Mouse (Mus musculus) limb, embryonic 12.5 days (tissue): ENCODE data around the gene Defb43. TPM values are rescaled to one million over a fixed set of nuclear protein-coding genes. Genes with fewer than 3 reads are reported as not detected.

Experiments used
- ATAC-seq: fragments of 200-750 bp; cut with Nextera tagmentation; 2 replicates; pipeline ENCODE4 v1.8.0; 2017; ENCODE audit warnings: low read depth, moderate TSS enrichment; ENCODE audit not compliant: insufficient number of reproducible peaks, insufficient read depth, low FRiP score, low TSS enrichment
- H3K27ac ChIP-seq: fragments of 300-500 bp; sonication (generic); 2 replicates; pipeline ENCODE4 v1.5.1; 2016; ENCODE audit warnings: mild to moderate bottlenecking, moderate library complexity
- H3K27me3 ChIP-seq: fragments of 300-500 bp; sonication (generic); 2 replicates; pipeline ENCODE4 v1.6.1; 2016; ENCODE audit warnings: mild to moderate bottlenecking, moderate library complexity
- H3K36me3 ChIP-seq: fragments of 300-500 bp; sonication (generic); 2 replicates; pipeline ENCODE4 v1.6.1; 2016; ENCODE audit warnings: mild to moderate bottlenecking, moderate library complexity
- H3K4me1 ChIP-seq: fragments of 300-500 bp; sonication (generic); replicated peaks from 2 replicates; pipeline ENCODE4 v1.6.1; 2016
- H3K4me2 ChIP-seq: fragments of 300-500 bp; sonication (generic); 2 replicates; pipeline ENCODE4 v1.6.1; 2016; ENCODE audit warnings: mild to moderate bottlenecking, moderate library complexity
- H3K4me3 ChIP-seq: fragments of 300-500 bp; sonication (generic); replicated peaks from 2 replicates; pipeline ENCODE4 v1.5.1; 2016; ENCODE audit warnings: mild to moderate bottlenecking
- H3K9ac ChIP-seq: fragments of 300-500 bp; sonication (generic); replicated peaks from 2 replicates; pipeline ENCODE4 v1.6.1; 2016; ENCODE audit warnings: mild to moderate bottlenecking, moderate library complexity
- H3K9me3 ChIP-seq: fragments of 300-500 bp; sonication (generic); 2 replicates; pipeline ENCODE4 v1.6.1; 2016; ENCODE audit warnings: mild to moderate bottlenecking, moderate library complexity
- WGBS: fragments of 180-500 bp; shearing (Covaris S2); methylation state at CpG from one replicate; pipeline ENCODE4 v1.1.7; 2016; 5-methylcytosine and 5-hydroxymethylcytosine counted together
- polyA plus RNA-seq: library from polyadenylated mRNA; unstranded; fragments of >200 nt; fragmentation: Nextera tagmentation; extraction: Ambion mirVana; gene quantifications from 2 replicates; pipeline ENCODE4 v1.2.1, GENCODE M21; 2016

The Defb43 gene
- polyA plus RNA-seq, 1 experiment from 2014 or later, result not detected

- Histone ChIP-seq H3K27me3 (no peaks in the 10 kb centered on the region), H3K4me1 (no peaks in the 10 kb centered on the region), H3K36me3 (no peaks in the 10 kb centered on the region), H3K9ac (no peak overlapping the region), H3K9me3 (no peaks in the 10 kb centered on the region), H3K27ac (no peak overlapping the region), H3K4me3 (no peak overlapping the region), H3K4me2 (no peak overlapping the region)
- WGBS, result 58% methylated on average over 2 of the region's 2 CpGs
- ATAC-seq, result no peak
Measured at GRCm38 (mm10) chr14:63002588-63002987, 9.0 kb upstream of the Defb43 start.

DNA sequence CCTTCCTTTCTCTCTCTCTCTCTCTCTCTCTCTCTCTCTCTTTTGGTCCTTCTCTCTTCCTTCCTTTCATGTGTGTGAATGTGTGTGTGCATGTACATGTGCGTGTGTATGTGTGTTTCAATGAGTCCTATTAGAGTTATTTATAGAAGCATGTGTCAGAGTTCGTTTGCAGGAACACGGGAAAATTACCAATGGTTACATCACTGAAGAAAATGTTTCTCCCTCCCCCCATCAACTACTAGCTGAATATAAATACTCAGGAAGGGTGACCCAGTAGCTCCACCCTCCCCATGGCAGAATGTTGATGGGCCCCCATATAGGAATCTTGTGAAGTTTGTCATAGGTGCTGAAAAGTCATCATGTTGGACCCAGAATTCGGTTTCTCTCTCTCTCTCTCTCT lies 1.5 kb downstream of the Defb43 start:
- no peak overlapping the region for H3K27ac ChIP-seq
- no peak overlapping the region for H3K4me2 ChIP-seq
- 88% methylated on average over 4 of the region's 4 CpGs for WGBS
- H3K36me3 ChIP-seq, result no peaks in the 10 kb centered on the region
- no peak overlapping the region for H3K9ac ChIP-seq
- no peaks in the 10 kb centered on the region for H3K27me3 ChIP-seq
- H3K9me3 ChIP-seq, result no peaks in the 10 kb centered on the region
- ATAC-seq, result no peak
- H3K4me1 ChIP-seq, result no peaks in the 10 kb centered on the region
- no peak overlapping the region for H3K4me3 ChIP-seq

DNA sequence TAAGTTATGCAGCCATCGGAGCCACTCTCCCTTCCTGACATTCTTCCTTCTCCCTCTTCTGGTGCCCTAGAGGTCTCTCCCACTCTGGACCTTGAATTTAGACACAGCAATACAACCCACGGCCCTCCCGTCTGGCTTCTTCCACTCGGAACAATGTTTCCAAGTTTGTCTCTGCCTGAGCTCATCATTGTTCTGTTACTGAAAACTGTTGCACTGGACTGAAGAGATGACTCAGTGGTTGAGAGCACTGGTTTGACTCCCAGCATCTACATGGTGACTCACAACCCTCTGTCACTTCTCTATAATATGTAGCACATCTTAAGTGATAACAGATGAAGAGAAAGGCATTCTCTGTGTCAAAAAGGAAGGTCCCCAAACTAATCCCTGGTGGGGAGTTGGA lies 3.1 kb downstream of the Defb43 start:
- 87% methylated on average over 4 of the region's 4 CpGs for WGBS
- H3K4me3 ChIP-seq, result no peak overlapping the region

DNA sequence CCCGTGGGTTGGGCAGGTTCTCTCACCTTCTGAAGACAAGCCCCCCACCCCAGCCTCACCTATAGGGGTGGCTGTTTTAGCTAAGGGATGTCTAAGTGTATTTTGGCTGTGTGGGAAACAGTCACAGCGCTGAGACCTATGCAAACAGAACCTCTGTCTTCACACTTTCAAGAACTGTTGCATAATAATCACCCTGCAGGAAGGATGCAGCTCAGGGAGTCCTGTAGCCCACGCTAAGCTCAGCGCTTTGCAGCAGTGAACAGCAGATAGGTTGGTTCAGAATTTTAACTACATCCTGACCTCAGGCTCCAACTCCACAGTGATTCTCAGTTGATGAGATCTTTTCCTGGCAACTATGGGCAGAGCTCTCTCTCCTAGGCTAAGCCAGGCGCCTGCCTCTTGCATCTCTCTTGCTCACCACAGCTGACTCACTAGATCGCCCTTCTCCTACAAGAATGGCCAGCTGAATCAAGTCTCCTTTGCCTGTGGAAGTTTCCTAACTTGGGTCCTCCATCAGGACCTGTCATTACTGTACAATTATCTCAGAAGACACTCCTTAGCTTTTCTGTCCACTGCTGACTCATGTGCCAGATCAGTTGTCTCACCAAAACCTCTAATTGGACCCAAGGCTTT lies 9.1 kb downstream of the Defb43 start:
- Histone ChIP-seq H3K27ac (no peak overlapping the region), H3K4me2 (no peak overlapping the region), H3K4me1 (no peaks in the 10 kb centered on the region), H3K9me3 (no peaks in the 10 kb centered on the region), H3K36me3 (no peaks in the 10 kb centered on the region), H3K4me3 (no peak overlapping the region), H3K27me3 (no peaks in the 10 kb centered on the region), H3K9ac (no peak overlapping the region)
- 62% methylated on average over 6 of the region's 6 CpGs for WGBS
- no peak for ATAC-seq

More for the DNA sequence above, 3.1 kb downstream of the Defb43 start:
- Histone ChIP-seq H3K4me1 (no peaks in the 10 kb centered on the region), H3K27me3 (no peaks in the 10 kb centered on the region), H3K9ac (no peak overlapping the region), H3K9me3 (no peaks in the 10 kb centered on the region), H3K27ac (no peak overlapping the region), H3K36me3 (no peaks in the 10 kb centered on the region), H3K4me2 (no peak overlapping the region)
- no peak for ATAC-seq

DNA sequence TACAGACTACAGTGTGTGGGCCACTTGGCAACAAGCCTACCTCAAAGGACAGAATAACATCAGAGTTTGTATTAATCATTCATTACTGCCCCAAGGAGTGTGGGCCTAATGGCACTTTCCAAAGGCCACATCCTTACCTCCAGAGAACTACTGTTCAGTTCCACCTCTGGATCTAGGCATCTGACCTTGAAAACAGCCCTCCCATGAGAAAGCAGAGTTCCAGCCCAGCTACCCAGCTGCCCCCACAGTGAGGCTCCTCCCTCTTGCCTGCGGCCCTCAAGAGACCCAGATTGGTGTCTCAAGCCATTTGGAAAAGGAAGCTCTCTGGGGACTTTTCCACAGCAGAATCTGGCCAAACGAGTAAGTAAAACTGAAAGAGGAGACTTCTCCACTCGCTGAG lies 35.1 kb downstream of the Defb43 start, which contains the start of gene Defb42:
Gene Defb42 (plus strand): TSS at position 301 of the 400 bp plus-strand sequence.
- Histone ChIP-seq H3K4me2 (no peak within 1 kb of the TSS), H3K9ac (no peak within 1 kb of the TSS), H3K4me3 (no peak within 1 kb of the TSS), H3K4me1 (no peaks in the 10 kb centered on the region), H3K36me3 (no peaks in the 10 kb centered on the region), H3K27ac (no peak within 1 kb of the TSS), H3K27me3 (no peaks in the 10 kb centered on the region), H3K9me3 (no peaks in the 10 kb centered on the region)
- ATAC-seq, result no peak
- 76% methylated on average over 3 of the region's 3 CpGs for WGBS

DNA sequence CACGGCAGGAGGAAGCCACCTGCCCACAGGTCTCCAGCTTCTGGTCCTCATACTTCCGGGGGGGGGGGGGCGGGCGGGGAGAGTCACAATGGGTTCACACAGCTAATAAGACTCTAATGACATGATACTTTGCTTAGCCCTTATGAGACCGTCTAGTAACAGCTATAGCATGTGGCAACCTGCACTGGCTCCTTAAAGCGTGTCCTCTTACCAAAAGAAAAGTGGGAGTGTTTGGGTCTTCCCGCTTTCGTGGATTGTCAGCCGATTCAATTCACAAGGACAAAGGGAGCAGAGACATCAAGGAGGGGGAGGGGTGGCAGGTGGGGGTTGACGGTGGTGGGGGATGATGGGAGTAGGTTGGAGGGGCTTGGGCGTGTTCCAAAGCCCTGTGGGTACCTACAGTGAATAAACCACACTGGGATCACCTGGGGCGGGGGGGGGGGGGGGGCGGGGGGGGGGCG lies 38.4 kb downstream of the Defb43 start, which contains the start of gene Defb30:
Gene Defb30 (minus strand): TSS at position 51 of the 461 bp plus-strand sequence.
- no peaks in the 10 kb centered on the region for H3K36me3 ChIP-seq
- no peak within 1 kb of the TSS for H3K4me3 ChIP-seq
- no peak within 1 kb of the TSS for H3K27ac ChIP-seq
- WGBS, result 91% methylated on average over 11 of the region's 14 CpGs
- ATAC-seq, result no peak
- no peak within 1 kb of the TSS for H3K9ac ChIP-seq
- no peak within 1 kb of the TSS for H3K4me2 ChIP-seq
- H3K9me3 ChIP-seq, result no peaks in the 10 kb centered on the region
- H3K27me3 ChIP-seq, result no peaks in the 10 kb centered on the region
- no peaks in the 10 kb centered on the region for H3K4me1 ChIP-seq

DNA sequence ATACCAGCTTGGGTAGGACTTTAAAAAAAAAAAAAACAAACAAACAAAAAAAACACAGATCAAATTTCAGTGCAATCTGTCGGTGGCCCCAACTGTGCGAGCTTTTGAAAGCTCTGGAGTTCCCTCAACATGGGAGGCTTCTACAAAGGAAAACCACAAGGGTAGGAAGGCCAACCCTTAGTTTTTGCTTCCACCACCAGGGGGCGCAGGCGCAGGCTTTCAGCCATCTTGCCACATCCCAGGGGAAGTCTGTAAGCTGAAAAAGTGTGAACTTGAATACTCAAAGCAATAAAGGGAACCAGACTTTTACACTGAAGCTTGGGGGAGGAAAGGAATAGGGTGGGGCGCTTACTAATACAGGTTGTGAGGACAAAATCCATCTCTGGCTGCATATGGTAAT lies 39.2 kb downstream of the Defb43 start:
- Histone ChIP-seq H3K36me3 (no peaks in the 10 kb centered on the region), H3K27ac (no peak overlapping the region), H3K4me1 (no peaks in the 10 kb centered on the region), H3K4me3 (no peak overlapping the region), H3K9ac (no peak overlapping the region), H3K4me2 (no peak overlapping the region), H3K27me3 (no peaks in the 10 kb centered on the region), H3K9me3 (no peaks in the 10 kb centered on the region)
- no peak for ATAC-seq
- 34% methylated on average over 5 of the region's 5 CpGs for WGBS

DNA sequence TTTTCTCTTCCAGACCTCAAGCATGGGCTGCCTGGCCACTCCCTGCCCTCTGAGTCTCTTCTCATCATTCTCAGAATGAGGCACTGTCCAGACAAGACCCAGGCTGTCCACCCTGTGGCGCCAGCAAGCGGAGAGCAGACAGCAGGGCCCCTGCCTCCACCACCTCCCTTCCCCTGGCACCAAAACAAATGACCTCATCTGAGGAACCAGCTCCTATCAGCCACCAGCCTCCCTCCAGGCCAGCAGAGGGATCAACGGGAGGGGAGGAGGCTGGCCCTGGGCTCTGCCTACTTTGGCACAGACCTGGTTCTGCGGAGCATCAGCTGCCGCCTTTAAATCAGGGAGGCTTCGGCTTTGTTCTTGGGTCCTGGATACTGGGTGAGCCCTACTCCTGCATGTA lies 43.2 kb downstream of the Defb43 start:
- ATAC-seq, result no peak
- 24% methylated on average over 6 of the region's 6 CpGs for WGBS

DNA sequence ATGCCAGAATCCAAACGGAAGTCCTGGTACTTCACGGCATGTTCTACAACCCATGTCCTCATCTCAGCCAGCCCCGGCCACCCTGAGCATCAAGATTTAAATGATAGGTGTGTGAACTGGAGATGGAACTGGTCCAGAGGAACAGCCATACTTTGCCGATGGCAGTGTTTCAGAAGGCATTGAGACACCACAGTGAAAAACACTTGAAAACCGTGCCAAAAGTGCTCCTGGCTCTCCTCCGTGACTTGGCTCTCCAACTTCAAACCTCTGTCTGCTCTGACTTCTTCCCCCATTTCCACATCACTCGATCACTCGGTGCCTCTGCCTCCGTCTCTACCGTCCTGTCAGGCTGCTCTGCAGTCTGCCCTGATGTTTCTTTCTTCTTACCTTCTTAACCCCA lies 48.8 kb downstream of the Defb43 start:
- WGBS, result 81% methylated on average over 10 of the region's 10 CpGs
- Histone ChIP-seq H3K9me3 (no peaks in the 10 kb centered on the region), H3K4me1 (no peaks in the 10 kb centered on the region), H3K4me2 (no peak overlapping the region), H3K36me3 (no peaks in the 10 kb centered on the region), H3K27ac (no peak overlapping the region), H3K27me3 (peaks cover 2% of the 10 kb centered on the region; the same call in 1 of the 2 replicates), H3K4me3 (no peak overlapping the region), H3K9ac (no peak overlapping the region)
- no peak for ATAC-seq

More for the DNA sequence above, 43.2 kb downstream of the Defb43 start:
- H3K9ac ChIP-seq, result no peak overlapping the region
- no peak overlapping the region for H3K4me3 ChIP-seq
- no peaks in the 10 kb centered on the region for H3K9me3 ChIP-seq
- no peak overlapping the region for H3K4me2 ChIP-seq
- H3K4me1 ChIP-seq, result no peaks in the 10 kb centered on the region
- no peaks in the 10 kb centered on the region for H3K36me3 ChIP-seq
- no peaks in the 10 kb centered on the region for H3K27me3 ChIP-seq
- H3K27ac ChIP-seq, result no peak overlapping the region

GRCm38 (mm10) chr14:63062184-63062583 lies 50.6 kb downstream of the Defb43 start:
- Histone ChIP-seq H3K27me3 (peaks cover 2% of the 10 kb centered on the region; the same call in 1 of the 2 replicates), H3K4me3 (no peak overlapping the region), H3K4me2 (no peak overlapping the region), H3K27ac (no peak overlapping the region), H3K36me3 (no peaks in the 10 kb centered on the region), H3K9ac (no peak overlapping the region), H3K9me3 (no peaks in the 10 kb centered on the region), H3K4me1 (no peaks in the 10 kb centered on the region)
- no peak for ATAC-seq
- whole genome bisulfite sequencing, result 75% methylated on average over 2 of the region's 2 CpGs

- H3K27ac ChIP-seq, result no peak overlapping the region
- H3K4me1 ChIP-seq, result no peaks in the 10 kb centered on the region
- H3K9me3 ChIP-seq, result no peaks in the 10 kb centered on the region
- WGBS, result 84% methylated on average over 5 of the region's 5 CpGs
- no peak overlapping the region for H3K4me3 ChIP-seq
- no peak for ATAC-seq
- H3K27me3 ChIP-seq, result peaks cover 17% of the 10 kb centered on the region
- no peaks in the 10 kb centered on the region for H3K36me3 ChIP-seq
- H3K4me2 ChIP-seq, result no peak overlapping the region
- no peak overlapping the region for H3K9ac ChIP-seq
Measured at GRCm38 (mm10) chr14:63065391-63065790, 53.8 kb downstream of the Defb43 start.
